Mouse (Mus musculus): ENCODE data around the gene Klk12. TPM values are rescaled to one million over a fixed set of nuclear protein-coding genes. Genes with fewer than 3 reads are reported as not detected.

Klk12 gene
- polyA plus RNA-seq, 1 experiment from 2014 or later, result not detected

DNA sequence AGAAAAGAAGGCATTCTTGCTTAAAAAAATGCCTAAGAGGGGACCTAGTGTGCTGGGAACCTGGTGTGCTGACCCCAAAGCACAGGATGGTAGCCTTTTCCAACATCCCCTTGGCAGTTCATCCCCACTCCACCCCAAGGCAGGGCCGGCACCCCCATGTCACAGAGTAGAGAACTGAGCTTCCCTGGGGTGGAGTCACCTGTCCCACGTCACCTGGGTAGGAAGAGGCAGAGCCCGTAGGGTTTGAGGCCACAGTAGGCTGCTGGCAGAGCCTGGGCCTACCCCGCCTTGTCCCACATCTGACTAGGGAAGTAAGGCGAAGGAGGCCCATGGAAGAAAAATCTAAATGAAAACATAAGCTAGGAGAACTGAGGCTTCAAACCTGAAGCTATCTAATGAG is 5.7 kb downstream of the Klk12 start, which contains the start of gene Klk11:
Gene Klk11, plus strand, starts transcription at position 241 of the 400 bp plus-strand sequence.
- Histone ChIP-seq H3K9me3 (ENCODE audit: control insufficient read depth, low read length) (no peaks in the 10 kb centered on the region), H3K9ac (ENCODE audit: low read length) (no peak within 1 kb of the TSS), H3K27ac (replicated peaks in 1 of 2; ENCODE audit: control insufficient read depth in 1 of 2, insufficient read depth in 1 of 2, low read depth in 2 of 2, low read length in 2 of 2) (no peak within 1 kb of the TSS), H3K27me3 (ENCODE audit: control insufficient read depth, insufficient read depth, low read length) (no peaks in the 10 kb centered on the region), H3K36me3 (ENCODE audit: control insufficient read depth, insufficient read depth, low read length) (no peaks in the 10 kb centered on the region), H3K4me2 (ENCODE audit: low read length) (no peak within 1 kb of the TSS), H3K4me1 (ENCODE audit: control insufficient read depth in 2 of 2, insufficient read depth in 2 of 2, low read length in 2 of 2) (no peaks in the 10 kb centered on the region), H3K4me3 (ENCODE audit: control insufficient read depth in 1 of 2, insufficient read depth in 1 of 2, low read depth in 1 of 2, low read length in 2 of 2) (no peak within 1 kb of the TSS)
- 86% methylated on average over 5 of the region's 5 CpGs for WGBS
- ATAC-seq (ENCODE audit: insufficient number of reproducible peaks, insufficient read depth, low FRiP score, low read depth), result no peak

DNA sequence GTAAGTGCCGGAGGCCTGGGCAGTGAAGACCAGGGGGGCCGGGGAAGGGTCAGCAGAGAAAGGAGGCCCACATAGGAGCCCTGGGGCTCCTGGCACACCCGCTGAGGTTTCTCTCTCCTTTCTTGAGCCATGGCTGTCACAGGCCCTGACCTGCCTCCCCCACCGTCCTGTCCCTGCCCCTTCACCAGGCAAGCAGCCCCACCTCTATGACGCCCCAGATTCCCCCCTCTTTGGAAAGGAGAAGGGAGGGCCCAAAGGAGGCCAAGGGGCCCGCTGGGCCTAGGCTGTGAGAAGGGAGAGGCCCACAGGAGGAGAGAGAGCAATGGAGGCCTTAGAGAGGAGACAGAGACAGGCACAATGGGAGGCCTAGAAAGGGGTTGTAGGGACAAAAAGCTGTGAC is 6.1 kb downstream of the Klk12 start:
- Histone ChIP-seq H3K4me3 (ENCODE audit: control insufficient read depth in 1 of 2, insufficient read depth in 1 of 2, low read depth in 1 of 2, low read length in 2 of 2) (no peak overlapping the region), H3K27ac (replicated peaks in 1 of 2; ENCODE audit: control insufficient read depth in 1 of 2, insufficient read depth in 1 of 2, low read depth in 2 of 2, low read length in 2 of 2) (no peak overlapping the region), H3K9ac (ENCODE audit: low read length) (no peak overlapping the region), H3K27me3 (ENCODE audit: control insufficient read depth, insufficient read depth, low read length) (no peaks in the 10 kb centered on the region), H3K36me3 (ENCODE audit: control insufficient read depth, insufficient read depth, low read length) (no peaks in the 10 kb centered on the region), H3K9me3 (ENCODE audit: control insufficient read depth, low read length) (no peaks in the 10 kb centered on the region), H3K4me1 (ENCODE audit: control insufficient read depth in 2 of 2, insufficient read depth in 2 of 2, low read length in 2 of 2) (no peaks in the 10 kb centered on the region), H3K4me2 (ENCODE audit: low read length) (no peak overlapping the region)
- WGBS, result 70% methylated on average over 6 of the region's 6 CpGs
- no peak for ATAC-seq (ENCODE audit: insufficient number of reproducible peaks, insufficient read depth, low FRiP score, low read depth)

- Histone ChIP-seq H3K27ac (replicated peaks in 1 of 2; ENCODE audit: control insufficient read depth in 1 of 2, insufficient read depth in 1 of 2, low read depth in 2 of 2, low read length in 2 of 2) (no peak overlapping the region), H3K4me2 (ENCODE audit: low read length) (no peak overlapping the region), H3K4me1 (ENCODE audit: control insufficient read depth in 2 of 2, insufficient read depth in 2 of 2, low read length in 2 of 2) (no peaks in the 10 kb centered on the region), H3K36me3 (ENCODE audit: control insufficient read depth, insufficient read depth, low read length) (no peaks in the 10 kb centered on the region), H3K9ac (ENCODE audit: low read length) (no peak overlapping the region), H3K27me3 (ENCODE audit: control insufficient read depth, insufficient read depth, low read length) (no peaks in the 10 kb centered on the region), H3K4me3 (ENCODE audit: control insufficient read depth in 1 of 2, insufficient read depth in 1 of 2, low read depth in 1 of 2, low read length in 2 of 2) (no peak overlapping the region), H3K9me3 (ENCODE audit: control insufficient read depth, low read length) (no peaks in the 10 kb centered on the region)
- WGBS, result 54% methylated on average over 7 of the region's 7 CpGs
- ATAC-seq (ENCODE audit: insufficient number of reproducible peaks, insufficient read depth, low FRiP score, low read depth), result no peak; the same call in 1 of the 2 replicates
Measured at GRCm38 (mm10) chr7:43775311-43776057, 6.8 kb downstream of the Klk12 start.

- ATAC-seq (ENCODE audit: insufficient number of reproducible peaks, insufficient read depth, low FRiP score, low read depth), result no peak
- no peak overlapping the region for H3K4me3 ChIP-seq (ENCODE audit: control insufficient read depth in 1 of 2, insufficient read depth in 1 of 2, low read depth in 1 of 2, low read length in 2 of 2)
- H3K27me3 ChIP-seq (ENCODE audit: control insufficient read depth, insufficient read depth, low read length), result no peaks in the 10 kb centered on the region
- H3K36me3 ChIP-seq (ENCODE audit: control insufficient read depth, insufficient read depth, low read length), result no peaks in the 10 kb centered on the region
- no peaks in the 10 kb centered on the region for H3K9me3 ChIP-seq (ENCODE audit: control insufficient read depth, low read length)
- H3K4me2 ChIP-seq (ENCODE audit: low read length), result no peak overlapping the region
- 83% methylated on average over 5 of the region's 5 CpGs for WGBS
- H3K4me1 ChIP-seq (ENCODE audit: control insufficient read depth in 2 of 2, insufficient read depth in 2 of 2, low read length in 2 of 2), result no peaks in the 10 kb centered on the region
- no peak overlapping the region for H3K27ac ChIP-seq (replicated peaks in 1 of 2; ENCODE audit: control insufficient read depth in 1 of 2, insufficient read depth in 1 of 2, low read depth in 2 of 2, low read length in 2 of 2)
- no peak overlapping the region for H3K9ac ChIP-seq (ENCODE audit: low read length)
Measured at GRCm38 (mm10) chr7:43776506-43776905, 7.8 kb downstream of the Klk12 start.

DNA sequence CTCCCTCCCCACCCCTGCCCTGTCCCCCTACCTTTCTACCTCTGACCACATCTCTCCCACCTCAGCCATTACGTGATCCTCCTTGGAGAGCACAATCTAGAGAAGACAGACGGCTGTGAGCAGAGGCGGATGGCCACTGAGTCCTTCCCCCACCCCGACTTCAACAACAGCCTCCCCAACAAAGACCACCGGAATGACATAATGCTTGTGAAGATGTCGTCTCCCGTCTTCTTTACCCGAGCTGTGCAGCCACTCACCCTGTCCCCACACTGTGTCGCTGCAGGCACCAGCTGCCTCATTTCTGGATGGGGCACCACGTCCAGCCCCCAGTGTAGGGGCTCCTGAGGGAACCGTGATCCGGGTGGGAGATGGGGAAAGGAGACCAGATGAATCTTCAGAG is 8.7 kb downstream of the Klk12 start:
- Histone ChIP-seq H3K9ac (ENCODE audit: low read length) (no peak overlapping the region), H3K36me3 (ENCODE audit: control insufficient read depth, insufficient read depth, low read length) (no peaks in the 10 kb centered on the region), H3K4me2 (ENCODE audit: low read length) (no peak overlapping the region), H3K27ac (replicated peaks in 1 of 2; ENCODE audit: control insufficient read depth in 1 of 2, insufficient read depth in 1 of 2, low read depth in 2 of 2, low read length in 2 of 2) (no peak overlapping the region), H3K4me3 (ENCODE audit: control insufficient read depth in 1 of 2, insufficient read depth in 1 of 2, low read depth in 1 of 2, low read length in 2 of 2) (no peak overlapping the region), H3K9me3 (ENCODE audit: control insufficient read depth, low read length) (no peaks in the 10 kb centered on the region), H3K4me1 (ENCODE audit: control insufficient read depth in 2 of 2, insufficient read depth in 2 of 2, low read length in 2 of 2) (peaks cover 0 to 2% of the 10 kb centered on the region in 2 experiments; a peak in 1 of 4 replicates), H3K27me3 (ENCODE audit: control insufficient read depth, insufficient read depth, low read length) (no peaks in the 10 kb centered on the region)
- no peak for ATAC-seq (ENCODE audit: insufficient number of reproducible peaks, insufficient read depth, low FRiP score, low read depth)
- WGBS, result 80% methylated on average over 12 of the region's 12 CpGs

- 79% methylated on average over 10 of the region's 10 CpGs for WGBS
- no peak for ATAC-seq (ENCODE audit: insufficient number of reproducible peaks, insufficient read depth, low FRiP score, low read depth)
- Histone ChIP-seq H3K9me3 (ENCODE audit: control insufficient read depth, low read length) (no peaks in the 10 kb centered on the region), H3K36me3 (ENCODE audit: control insufficient read depth, insufficient read depth, low read length) (no peaks in the 10 kb centered on the region), H3K9ac (ENCODE audit: low read length) (no peak overlapping the region), H3K27ac (replicated peaks in 1 of 2; ENCODE audit: control insufficient read depth in 1 of 2, insufficient read depth in 1 of 2, low read depth in 2 of 2, low read length in 2 of 2) (no peak overlapping the region), H3K4me2 (ENCODE audit: low read length) (no peak overlapping the region), H3K4me3 (ENCODE audit: control insufficient read depth in 1 of 2, insufficient read depth in 1 of 2, low read depth in 1 of 2, low read length in 2 of 2) (no peak overlapping the region), H3K4me1 (ENCODE audit: control insufficient read depth in 2 of 2, insufficient read depth in 2 of 2, low read length in 2 of 2) (peaks cover 0 to 4% of the 10 kb centered on the region in 2 experiments; a peak in 1 of 4 replicates), H3K27me3 (ENCODE audit: control insufficient read depth, insufficient read depth, low read length) (peaks cover 6% of the 10 kb centered on the region; the same call in 1 of the 2 replicates)
Measured at GRCm38 (mm10) chr7:43778176-43778970, 9.7 kb downstream of the Klk12 start.

DNA sequence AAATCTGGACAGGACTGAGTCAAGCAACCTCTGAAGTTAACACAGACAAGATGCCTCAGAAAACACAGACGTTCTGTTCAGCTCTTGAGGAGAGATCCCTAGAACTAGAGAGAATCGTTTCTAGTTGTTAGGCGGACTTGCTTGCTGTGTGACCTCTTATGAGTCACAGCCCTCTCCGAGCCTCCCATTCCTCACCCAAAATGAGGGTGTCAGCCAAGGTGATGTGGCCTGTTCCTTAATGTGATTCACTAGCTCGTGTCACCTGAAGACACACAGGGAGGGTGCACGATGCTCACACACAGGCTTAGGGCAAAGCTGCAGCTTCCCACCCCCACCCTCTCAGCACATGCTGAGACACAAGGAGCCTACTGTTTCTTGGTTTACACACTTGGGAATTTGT is 11.5 kb downstream of the Klk12 start:
- WGBS, result 48% methylated on average over 6 of the region's 6 CpGs
- H3K4me3 ChIP-seq (ENCODE audit: control insufficient read depth in 1 of 2, insufficient read depth in 1 of 2, low read depth in 1 of 2, low read length in 2 of 2), result no peak overlapping the region
- no peaks in the 10 kb centered on the region for H3K9me3 ChIP-seq (ENCODE audit: control insufficient read depth, low read length)
- no peak overlapping the region for H3K9ac ChIP-seq (ENCODE audit: low read length)
- no peak for ATAC-seq (ENCODE audit: insufficient number of reproducible peaks, insufficient read depth, low FRiP score, low read depth)
- peaks cover 0 to 4% of the 10 kb centered on the region in 2 experiments; a peak in 1 of 4 replicates for H3K4me1 ChIP-seq (ENCODE audit: control insufficient read depth in 2 of 2, insufficient read depth in 2 of 2, low read length in 2 of 2)
- no peak overlapping the region for H3K27ac ChIP-seq (replicated peaks in 1 of 2; ENCODE audit: control insufficient read depth in 1 of 2, insufficient read depth in 1 of 2, low read depth in 2 of 2, low read length in 2 of 2)
- no peak overlapping the region for H3K4me2 ChIP-seq (ENCODE audit: low read length)
- peaks cover 8% of the 10 kb centered on the region for H3K27me3 ChIP-seq (ENCODE audit: control insufficient read depth, insufficient read depth, low read length)
- no peaks in the 10 kb centered on the region for H3K36me3 ChIP-seq (ENCODE audit: control insufficient read depth, insufficient read depth, low read length)

All from heart, embryonic 14.5 days (tissue).